Mouse (Mus musculus) limb, embryonic 14.5 days (tissue): ENCODE data around the gene Susd1. TPM values are rescaled to one million over a fixed set of nuclear protein-coding genes. Genes with fewer than 3 reads are reported as not detected.

Source experiments
- ATAC-seq: fragments of 200-750 bp; cut with Nextera tagmentation; 2 replicates; pipeline ENCODE4 v1.8.0; 2017; ENCODE audit warnings: low read depth, moderate number of reproducible peaks, moderate TSS enrichment; ENCODE audit not compliant: low FRiP score
- DNase-seq: peaks from one replicate; pipeline ENCODE4 v3.0.0-alpha.2; 2015; ENCODE audit warnings: low spot score
- H3K27ac ChIP-seq: fragments of 300-500 bp; sonication (generic); replicated peaks from 2 replicates; pipeline ENCODE4 v1.5.1; 2014; ENCODE audit warnings: low read depth, mild to moderate bottlenecking, low read length, moderate library complexity, mixed read lengths
- H3K27me3 ChIP-seq: fragments of 300-500 bp; sonication (generic); 2 replicates; pipeline ENCODE4 v1.6.1; 2014; ENCODE audit warnings: low read length, mixed read lengths; ENCODE audit not compliant: control insufficient read depth, insufficient read depth
- H3K36me3 ChIP-seq: fragments of 300-500 bp; sonication (generic); 2 replicates; pipeline ENCODE4 v1.6.1; 2014; ENCODE audit warnings: mild to moderate bottlenecking, low read length, moderate library complexity, mixed read lengths; ENCODE audit not compliant: control insufficient read depth, insufficient read depth
- H3K4me1 ChIP-seq: fragments of 300-500 bp; sonication (generic); 2 replicates; pipeline ENCODE4 v1.6.1; 2014; ENCODE audit warnings: antibody characterized with exemption, low read length, mixed read lengths; ENCODE audit not compliant: control insufficient read depth, insufficient read depth
- H3K4me2 ChIP-seq: fragments of 300-500 bp; sonication (generic); replicated peaks from 2 replicates; pipeline ENCODE4 v1.6.1; 2014; ENCODE audit warnings: low read depth, mild to moderate bottlenecking, low read length, moderate library complexity; ENCODE audit not compliant: severe bottlenecking
- H3K4me3 ChIP-seq: fragments of 300-500 bp; sonication (generic); replicated peaks from 2 replicates; pipeline ENCODE4 v1.5.1; 2014; ENCODE audit warnings: low read length
- H3K9ac ChIP-seq: fragments of 300-500 bp; sonication (generic); 2 replicates; pipeline ENCODE4 v1.6.1; 2014; ENCODE audit warnings: mild to moderate bottlenecking, low read depth, low read length, moderate library complexity; ENCODE audit not compliant: severe bottlenecking
- H3K9me3 ChIP-seq: fragments of 300-500 bp; sonication (generic); 2 replicates; pipeline ENCODE4 v1.6.1; 2016; ENCODE audit warnings: low read length; ENCODE audit not compliant: control insufficient read depth
- POLR2A ChIP-seq: fragments of 200-500 bp; IDR thresholded peaks from 2 replicates; pipeline ENCODE4 v1.8.0; 2012; ENCODE audit warnings: inconsistent platforms, mild to moderate bottlenecking, moderate library complexity, borderline replicate concordance; ENCODE audit not compliant: insufficient read depth, insufficient read length; ENCODE audit errors: extremely low read depth
- WGBS: fragments of 180-500 bp; shearing (Covaris S2); extraction: QIAGEN DNeasy Blood & Tissue Kit; methylation state at CpG from one replicate; pipeline ENCODE4 v1.1.7; 2014; 5-methylcytosine and 5-hydroxymethylcytosine counted together
- polyA plus RNA-seq, 2 experiments: library from polyadenylated mRNA; depleted of rRNA in 1 of 2; stranded (reverse) in 1 of 2; unstranded in 1 of 2; fragments of >200 nt; fragmentation: Nextera tagmentation in 1 of 2; extraction: Ambion mirVana in 1 of 2; gene quantifications; 2 replicates each; pipeline versions ENCODE4 v1.2.1 to v1.2.3; 2012 to 2014

The Susd1 gene
- polyA plus RNA-seq, 2 experiments = 2.3 to 5.6 TPM

DNA sequence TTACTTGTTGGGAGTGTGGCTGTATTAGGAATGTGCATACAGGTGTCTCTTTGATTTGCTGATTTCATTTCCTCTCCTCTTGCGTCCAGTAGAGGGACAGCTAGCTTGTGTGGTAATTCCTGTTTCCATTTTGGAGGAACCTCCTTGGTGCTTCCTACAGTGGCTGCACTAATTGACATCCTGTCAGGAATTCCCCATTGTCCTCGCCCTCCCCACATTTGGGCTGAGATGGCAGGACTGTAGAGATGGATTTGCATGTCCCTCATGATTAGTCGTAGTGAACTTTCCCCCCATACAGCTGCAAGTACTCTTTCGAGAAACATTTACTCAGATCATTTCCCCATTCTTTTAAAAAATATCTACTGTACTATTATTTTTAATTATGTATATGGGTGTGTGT lies 30.7 kb downstream of the Susd1 start:
- Histone ChIP-seq H3K4me3 (no peak overlapping the region), H3K27me3 (no peaks in the 10 kb centered on the region), H3K9ac (no peak overlapping the region), H3K4me2 (no peak overlapping the region), H3K36me3 (no peaks in the 10 kb centered on the region), H3K9me3 (no peaks in the 10 kb centered on the region), H3K27ac (no peak overlapping the region), H3K4me1 (no peaks in the 10 kb centered on the region)
- ATAC-seq (no peak), DNase-seq (no peak)
- WGBS = 83% methylated on average over 4 of the region's 4 CpGs
- no peak for TF ChIP-seq POLR2A

DNA sequence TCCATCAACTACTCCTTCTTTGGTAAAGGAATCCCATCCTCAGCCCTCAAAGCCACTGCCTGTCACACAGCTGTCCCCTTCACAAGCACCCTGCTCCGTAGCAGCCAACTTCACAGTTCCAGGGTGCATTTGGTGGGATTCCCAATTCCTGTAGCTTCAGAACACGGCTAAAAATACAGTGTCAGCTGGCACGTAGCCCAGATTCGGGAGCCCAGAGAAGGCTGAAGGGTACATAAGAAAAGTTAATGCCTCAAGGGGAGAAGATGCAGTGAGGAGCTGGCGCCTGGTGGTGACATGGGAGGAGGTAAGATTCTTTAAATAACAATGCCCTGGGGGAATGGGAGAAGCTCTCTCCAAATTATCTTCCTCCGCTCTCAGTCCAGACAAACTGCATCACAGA lies 34.1 kb downstream of the Susd1 start:
- DNase-seq (no peak), ATAC-seq (no peak)
- Histone ChIP-seq H3K27me3 (no peaks in the 10 kb centered on the region), H3K4me3 (no peak overlapping the region), H3K4me1 (peaks cover 7% of the 10 kb centered on the region; the same call in 1 of the 2 replicates), H3K27ac (no peak overlapping the region), H3K4me2 (no peak overlapping the region), H3K9me3 (no peaks in the 10 kb centered on the region), H3K36me3 (no peaks in the 10 kb centered on the region), H3K9ac (no peak overlapping the region)
- 38% methylated on average over 6 of the region's 6 CpGs for WGBS
- no peak for TF ChIP-seq POLR2A

DNA sequence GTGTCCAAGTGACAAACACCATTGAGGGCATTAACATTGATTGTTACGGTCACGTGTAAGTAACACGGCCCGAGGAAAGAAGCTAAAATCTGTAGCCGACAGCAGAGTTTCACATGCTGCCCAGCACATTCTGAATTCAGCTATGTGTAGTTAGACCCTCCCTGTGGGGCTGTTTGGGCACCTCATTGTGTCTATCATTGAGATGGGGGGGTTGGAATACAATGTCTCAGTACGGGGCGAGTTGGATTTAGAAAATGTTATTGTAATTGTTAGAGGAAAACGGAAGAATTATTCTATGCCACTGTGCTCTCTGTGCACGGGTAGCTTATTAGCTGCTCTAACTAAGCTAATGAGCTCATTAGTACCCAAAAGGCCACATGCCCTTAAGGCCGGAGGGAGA lies 37.5 kb downstream of the Susd1 start:
- DNase-seq (no peak), ATAC-seq (no peak)
- no peaks in the 10 kb centered on the region for H3K36me3 ChIP-seq

DNA sequence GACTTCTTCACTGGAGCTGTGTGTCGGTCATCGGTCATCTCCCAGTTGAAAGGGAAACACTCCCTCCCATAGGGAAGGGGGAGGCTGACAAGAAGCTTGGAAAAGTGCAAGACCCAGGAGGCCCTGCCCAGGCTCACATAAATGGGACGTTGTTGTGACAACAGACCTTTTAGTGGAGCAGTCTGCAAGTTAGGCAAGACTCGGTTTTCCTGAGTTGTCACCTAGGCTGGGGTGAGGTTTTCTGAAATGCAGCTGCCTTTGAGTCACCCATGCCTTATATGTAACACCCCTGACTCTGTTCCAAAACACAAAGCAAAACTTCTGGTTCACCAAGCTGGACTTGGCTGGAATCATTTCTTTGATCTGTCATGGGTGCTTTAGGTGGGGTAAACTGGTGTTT lies 39.1 kb downstream of the Susd1 start:
- H3K9ac ChIP-seq = no peak overlapping the region
- no peak overlapping the region for H3K27ac ChIP-seq
- H3K4me3 ChIP-seq = no peak overlapping the region
- H3K4me2 ChIP-seq = no peak overlapping the region
- DNase-seq (no peak), ATAC-seq (no peak)
- peaks cover 7% of the 10 kb centered on the region; the same call in 1 of the 2 replicates for H3K4me1 ChIP-seq
- H3K9me3 ChIP-seq = no peaks in the 10 kb centered on the region
- WGBS = 44% methylated on average over 4 of the region's 4 CpGs
- TF ChIP-seq POLR2A = no peak
- no peaks in the 10 kb centered on the region for H3K36me3 ChIP-seq
- H3K27me3 ChIP-seq = no peaks in the 10 kb centered on the region

More for the DNA sequence above, 37.5 kb downstream of the Susd1 start:
- no peak overlapping the region for H3K27ac ChIP-seq
- no peak overlapping the region for H3K4me3 ChIP-seq
- TF ChIP-seq POLR2A = no peak
- no peaks in the 10 kb centered on the region for H3K27me3 ChIP-seq
- WGBS = 55% methylated on average over 10 of the region's 10 CpGs
- no peaks in the 10 kb centered on the region for H3K9me3 ChIP-seq
- H3K4me2 ChIP-seq = no peak overlapping the region
- no peak overlapping the region for H3K9ac ChIP-seq
- H3K4me1 ChIP-seq = peaks cover 7% of the 10 kb centered on the region; the same call in 1 of the 2 replicates

DNA sequence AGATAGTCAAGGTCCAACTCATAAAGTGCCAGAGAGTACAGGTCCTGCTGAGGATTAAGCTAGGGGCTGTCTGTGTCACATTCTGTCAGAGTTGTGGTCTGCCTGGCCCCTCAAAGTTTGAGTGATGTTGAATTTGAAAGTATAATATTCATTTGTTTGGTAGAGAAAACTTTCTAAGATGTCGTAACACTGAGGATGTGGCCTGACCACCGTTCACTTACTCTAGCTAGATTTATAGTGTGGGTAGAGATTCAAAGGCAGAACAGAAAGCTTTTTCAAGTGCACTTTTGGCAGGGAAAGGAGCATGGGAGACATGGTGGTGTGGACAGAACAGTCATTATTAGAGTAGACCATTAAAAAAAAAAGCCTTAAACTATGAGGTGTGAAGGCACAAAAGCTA lies 42.9 kb downstream of the Susd1 start:
- Histone ChIP-seq H3K4me2 (no peak overlapping the region), H3K4me1 (peaks cover 7% of the 10 kb centered on the region; the same call in 1 of the 2 replicates), H3K4me3 (no peak overlapping the region), H3K9ac (no peak overlapping the region), H3K27ac (no peak overlapping the region), H3K36me3 (no peaks in the 10 kb centered on the region), H3K9me3 (no peaks in the 10 kb centered on the region), H3K27me3 (no peaks in the 10 kb centered on the region)
- ATAC-seq (no peak), DNase-seq (no peak)
- WGBS = 72% methylated on average over 2 of the region's 2 CpGs
- no peak for TF ChIP-seq POLR2A

DNA sequence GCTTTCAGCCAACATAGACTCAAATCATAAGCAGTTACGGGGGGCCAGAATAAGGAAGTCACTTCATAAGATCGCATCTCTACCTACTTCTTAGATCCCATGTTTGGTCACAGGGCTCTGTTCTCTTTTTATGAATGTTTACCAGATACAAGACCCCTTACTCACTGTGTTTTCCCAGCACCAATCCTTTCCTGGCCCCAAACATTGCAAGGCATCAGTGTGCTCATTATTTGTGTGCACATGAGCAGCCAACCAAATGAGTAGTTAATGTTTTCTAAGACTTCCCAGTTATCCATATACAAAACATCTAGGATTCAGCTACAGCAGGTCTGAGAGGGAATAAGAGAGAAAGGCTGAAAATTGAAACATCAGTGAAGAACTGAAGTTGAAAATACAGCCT lies 44.3 kb downstream of the Susd1 start:
- Histone ChIP-seq H3K9me3 (no peaks in the 10 kb centered on the region), H3K4me2 (no peak overlapping the region), H3K27me3 (no peaks in the 10 kb centered on the region), H3K4me3 (no peak overlapping the region), H3K27ac (no peak overlapping the region), H3K9ac (no peak overlapping the region), H3K36me3 (no peaks in the 10 kb centered on the region), H3K4me1 (no peaks in the 10 kb centered on the region)
- WGBS = 97% methylated on average over 2 of the region's 2 CpGs
- no peak for TF ChIP-seq POLR2A
- DNase-seq = no peak
- ATAC-seq = no peak
